Mouse (Mus musculus) liver, adult 2 months (tissue): ENCODE results near the gene Fbn1.

Source experiments
- CTCF ChIP-seq: fragments of 200-500 bp; IDR thresholded peaks from 2 replicates; pipeline ENCODE4 v1.5.1; 2011; ENCODE audit warnings: low read depth, low read length, control low read depth
- POLR2A ChIP-seq: fragments of 200-500 bp; IDR thresholded peaks from 2 replicates; pipeline ENCODE4 v1.6.1; 2011; ENCODE audit warnings: low read length, control low read depth; ENCODE audit not compliant: insufficient read depth; ENCODE audit errors: extremely low read depth

- TF ChIP-seq POLR2A (no peak), CTCF (no peak)
Observed at GRCm38 (mm10) chr2:125389796-125390195, 118.0 kb downstream of the Fbn1 start.
